Mouse (Mus musculus): ENCODE results near the gene Rsph3b. TPM values are rescaled to one million over a fixed set of nuclear protein-coding genes. Genes with fewer than 3 reads are reported as not detected.

The Rsph3b gene
- polyA plus RNA-seq, 1 experiment from 2014 or later, result 49.8 TPM

GRCm38 (mm10) chr17:6884531-6884930, 64.0 kb downstream of the Rsph3b start:
- H3K27ac ChIP-seq (replicated peaks), result no peak overlapping the region
- no peaks in the 10 kb centered on the region for H3K4me1 ChIP-seq (replicated peaks)
- no peak overlapping the region for H3K9ac ChIP-seq
- ATAC-seq (ENCODE audit: low read depth), result no peak
- H3K36me3 ChIP-seq, result no peaks in the 10 kb centered on the region
- WGBS, result 100% methylated on average over 1 of the region's 1 CpGs
- H3K27me3 ChIP-seq, result no peaks in the 10 kb centered on the region
- H3K9me3 ChIP-seq, result no peaks in the 10 kb centered on the region
- H3K4me2 ChIP-seq, result no peak overlapping the region
- no peak overlapping the region for H3K4me3 ChIP-seq

GRCm38 (mm10) chr17:6881306-6881705, 67.2 kb downstream of the Rsph3b start:
- Histone ChIP-seq H3K9me3 (no peaks in the 10 kb centered on the region), H3K9ac (no peak overlapping the region), H3K4me2 (no peak overlapping the region), H3K4me1 (replicated peaks) (no peaks in the 10 kb centered on the region), H3K27ac (replicated peaks) (no peak overlapping the region), H3K36me3 (no peaks in the 10 kb centered on the region), H3K27me3 (no peaks in the 10 kb centered on the region), H3K4me3 (no peak overlapping the region)
- 87% methylated on average over 6 of the region's 6 CpGs for WGBS
- no peak for ATAC-seq (ENCODE audit: low read depth)

GRCm38 (mm10) chr17:6871421-6871820, 77.1 kb downstream of the Rsph3b start:
- WGBS, result 94% methylated on average over 2 of the region's 2 CpGs
- Histone ChIP-seq H3K4me3 (no peak overlapping the region), H3K4me2 (no peak overlapping the region), H3K27me3 (peaks cover 3% of the 10 kb centered on the region), H3K9ac (no peak overlapping the region), H3K9me3 (peaks cover 14% of the 10 kb centered on the region), H3K4me1 (replicated peaks) (no peaks in the 10 kb centered on the region), H3K27ac (replicated peaks) (no peak overlapping the region), H3K36me3 (no peaks in the 10 kb centered on the region)
- ATAC-seq (ENCODE audit: low read depth), result no peak

- peaks cover 9% of the 10 kb centered on the region for H3K9me3 ChIP-seq
- H3K36me3 ChIP-seq, result no peaks in the 10 kb centered on the region
- H3K4me3 ChIP-seq, result no peak overlapping the region
- peaks cover 14% of the 10 kb centered on the region for H3K27me3 ChIP-seq
- no peak overlapping the region for H3K9ac ChIP-seq
- ATAC-seq (ENCODE audit: low read depth), result no peak
- H3K27ac ChIP-seq (replicated peaks), result no peak overlapping the region
- H3K4me2 ChIP-seq, result no peak overlapping the region
- H3K4me1 ChIP-seq (replicated peaks), result peaks cover 18% of the 10 kb centered on the region
Measured at GRCm38 (mm10) chr17:6868810-6869209, 79.7 kb downstream of the Rsph3b start.

- peaks cover 18% of the 10 kb centered on the region for H3K4me1 ChIP-seq (replicated peaks)
- H3K4me2 ChIP-seq, result no peak overlapping the region
- H3K36me3 ChIP-seq, result no peaks in the 10 kb centered on the region
- no peak overlapping the region for H3K9ac ChIP-seq
- peaks cover 14% of the 10 kb centered on the region for H3K27me3 ChIP-seq
- H3K27ac ChIP-seq (replicated peaks), result no peak overlapping the region
- H3K9me3 ChIP-seq, result no peaks in the 10 kb centered on the region
- no peak overlapping the region for H3K4me3 ChIP-seq
- 26% methylated on average over 7 of the region's 7 CpGs for WGBS
- ATAC-seq (ENCODE audit: low read depth), result no peak
Measured at GRCm38 (mm10) chr17:6867740-6868139, 80.7 kb downstream of the Rsph3b start.

- 83% methylated on average over 1 of the region's 1 CpGs for WGBS
- no peak overlapping the region for H3K9ac ChIP-seq
- H3K9me3 ChIP-seq, result no peaks in the 10 kb centered on the region
- no peak for ATAC-seq (ENCODE audit: low read depth)
- no peak overlapping the region for H3K4me2 ChIP-seq
- H3K4me1 ChIP-seq (replicated peaks), result peaks cover 24% of the 10 kb centered on the region
- no peak overlapping the region for H3K4me3 ChIP-seq
- H3K27me3 ChIP-seq, result peaks cover 14% of the 10 kb centered on the region
- H3K27ac ChIP-seq (replicated peaks), result no peak overlapping the region
- H3K36me3 ChIP-seq, result no peaks in the 10 kb centered on the region
Measured at GRCm38 (mm10) chr17:6866576-6866975, 81.9 kb downstream of the Rsph3b start.

- peaks cover 14% of the 10 kb centered on the region for H3K27me3 ChIP-seq
- peaks cover 34% of the 10 kb centered on the region for H3K4me1 ChIP-seq (replicated peaks)
- no peak overlapping the region for H3K9ac ChIP-seq
- H3K9me3 ChIP-seq, result no peaks in the 10 kb centered on the region
- H3K4me2 ChIP-seq, result no peak overlapping the region
- no peak overlapping the region for H3K27ac ChIP-seq (replicated peaks)
- H3K36me3 ChIP-seq, result no peaks in the 10 kb centered on the region
- H3K4me3 ChIP-seq, result no peak overlapping the region
- WGBS, result 41% methylated on average over 5 of the region's 5 CpGs
- no peak for ATAC-seq (ENCODE audit: low read depth)
Measured at GRCm38 (mm10) chr17:6865580-6865979, 82.9 kb downstream of the Rsph3b start.

- no peak overlapping the region; the same call in 1 of the 2 replicates for H3K9ac ChIP-seq
- peaks cover 14% of the 10 kb centered on the region for H3K27me3 ChIP-seq
- no peak overlapping the region for H3K27ac ChIP-seq (replicated peaks)
- H3K4me3 ChIP-seq, result no peak overlapping the region
- H3K4me1 ChIP-seq (replicated peaks), result peaks cover 41% of the 10 kb centered on the region
- no peaks in the 10 kb centered on the region for H3K9me3 ChIP-seq
- H3K4me2 ChIP-seq, result peak overlapping the region; percentile 31
- 9% methylated on average over 13 of the region's 13 CpGs for WGBS
- no peaks in the 10 kb centered on the region for H3K36me3 ChIP-seq
- no peak for ATAC-seq (ENCODE audit: low read depth)
Measured at GRCm38 (mm10) chr17:6864869-6865268, 83.6 kb downstream of the Rsph3b start.

- ATAC-seq (ENCODE audit: low read depth), result no peak
- Histone ChIP-seq H3K36me3 (no peaks in the 10 kb centered on the region), H3K27ac (replicated peaks) (no peak overlapping the region), H3K4me3 (no peak overlapping the region), H3K9ac (no peak overlapping the region), H3K27me3 (peaks cover 14% of the 10 kb centered on the region), H3K4me1 (replicated peaks) (peaks cover 44% of the 10 kb centered on the region), H3K9me3 (no peaks in the 10 kb centered on the region), H3K4me2 (no peak overlapping the region)
- 88% methylated on average over 6 of the region's 6 CpGs for WGBS
Measured at GRCm38 (mm10) chr17:6863521-6863920, 85.0 kb downstream of the Rsph3b start.

GRCm38 (mm10) chr17:6862040-6862780, 86.3 kb downstream of the Rsph3b start:
- Histone ChIP-seq H3K27me3 (peaks cover 14% of the 10 kb centered on the region), H3K9ac (no peak overlapping the region), H3K4me1 (replicated peaks) (peaks cover 44% of the 10 kb centered on the region), H3K27ac (replicated peaks) (peak overlapping the region; percentile 59), H3K36me3 (no peaks in the 10 kb centered on the region), H3K4me3 (no peak overlapping the region), H3K4me2 (peak overlapping the region; percentile 51), H3K9me3 (no peaks in the 10 kb centered on the region)
- WGBS, result 37% methylated on average over 12 of the region's 12 CpGs
- peak; percentile 32; the same call in 1 of the 2 replicates for ATAC-seq (ENCODE audit: low read depth)

- H3K4me1 ChIP-seq (replicated peaks), result peaks cover 44% of the 10 kb centered on the region
- peak overlapping the region; percentile 50 for H3K9ac ChIP-seq
- H3K4me2 ChIP-seq, result peak overlapping the region; percentile 51
- peak overlapping the region; percentile 85 for H3K27ac ChIP-seq (replicated peaks)
- 2% methylated on average over 28 of the region's 28 CpGs for WGBS
- no peaks in the 10 kb centered on the region for H3K9me3 ChIP-seq
- H3K27me3 ChIP-seq, result peaks cover 11% of the 10 kb centered on the region
- ATAC-seq (ENCODE audit: low read depth), result peak; percentile 83
- H3K4me3 ChIP-seq, result peak overlapping the region; percentile 10; the same call in 1 of the 2 replicates
- H3K36me3 ChIP-seq, result no peaks in the 10 kb centered on the region
Measured at GRCm38 (mm10) chr17:6861181-6862039, 87.1 kb downstream of the Rsph3b start.

- Histone ChIP-seq H3K4me3 (no peak overlapping the region), H3K27ac (replicated peaks) (peak overlapping the region; percentile 85), H3K4me1 (replicated peaks) (peaks cover 42% of the 10 kb centered on the region), H3K9me3 (no peaks in the 10 kb centered on the region), H3K27me3 (peaks cover 3% of the 10 kb centered on the region; the same call in 1 of the 2 replicates), H3K4me2 (peak overlapping the region; percentile 21; the same call in 1 of the 2 replicates), H3K36me3 (no peaks in the 10 kb centered on the region), H3K9ac (no peak overlapping the region)
- peak; percentile 40; the same call in 1 of the 2 replicates for ATAC-seq (ENCODE audit: low read depth)
- WGBS, result 8% methylated on average over 12 of the region's 12 CpGs
Measured at GRCm38 (mm10) chr17:6860491-6860897, 88.0 kb downstream of the Rsph3b start.

All from neural tube, embryonic 13.5 days (tissue).